Comparison of ENCODE assay signal across 8 mouse cellular contexts in the genomic region with DNA sequence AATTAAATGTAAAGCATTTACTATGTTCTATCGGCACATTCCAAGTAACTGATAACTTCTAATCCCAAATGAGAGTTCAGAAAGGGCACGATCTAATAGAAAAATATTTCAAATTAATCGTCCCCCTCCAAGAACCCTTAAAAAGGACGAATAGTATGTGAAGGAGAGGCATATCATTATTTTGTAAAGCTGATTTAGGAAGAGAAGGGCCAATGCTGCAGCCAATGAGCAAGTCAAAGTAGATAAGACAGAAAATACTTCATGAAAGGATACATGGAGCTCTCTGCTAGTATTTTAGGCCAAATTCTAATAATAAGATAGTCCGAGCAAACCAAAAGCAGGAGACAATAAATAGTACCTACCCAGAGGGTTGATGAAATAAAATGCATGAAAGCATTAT. TPM values are rescaled to one million over a fixed set of nuclear protein-coding genes. Genes with fewer than 3 reads are reported as not detected.
DNase-seq lines count a peak whose midpoint lies in the region; ATAC-seq and TF ChIP-seq lines count a peak whose summit lies in the region.

No protein-coding gene starts in this region.

- TF ChIP-seq POLR2A in lung, adult 2 months (IDR thresholded peaks at IDR 0.05; ENCODE audit: borderline replicate concordance, extremely low read depth, low read depth, low read length) = no peak

- TF ChIP-seq CTCF in lung, adult 2 months (IDR thresholded peaks at IDR 0.05; ENCODE audit: insufficient read depth, low read length) = no peak

- no peaks in the 10 kb centered on the region for H3K27me3 ChIP-seq in embryonic facial prominence, embryonic 15.5 days
- H3K27me3 ChIP-seq in limb, embryonic 11.5 days (ENCODE audit: control insufficient read depth, insufficient read depth, low read length) = no peaks in the 10 kb centered on the region
- no peaks in the 10 kb centered on the region for H3K27me3 ChIP-seq in neural tube, embryonic 14.5 days (ENCODE audit: control insufficient read depth, insufficient read depth, low read length)

- no peak overlapping the region for H3K9ac ChIP-seq in embryonic facial prominence, embryonic 15.5 days
- no peak overlapping the region for H3K9ac ChIP-seq in limb, embryonic 11.5 days (ENCODE audit: low read length)
- peak overlapping the region; percentile 89; the same call in 1 of the 2 replicates for H3K9ac ChIP-seq in neural tube, embryonic 14.5 days (replicated peaks; ENCODE audit: low read depth, low read length)

- H3K4me3 ChIP-seq in lung, adult 2 months (replicated peaks; ENCODE audit: extremely low read depth, low read depth, low read length) = peak overlapping the region; percentile 99
- peak overlapping the region; percentile 92 for H3K4me3 ChIP-seq in embryonic facial prominence, embryonic 15.5 days (replicated peaks)
- peak overlapping the region; percentile 81; the same call in 1 of the 2 replicates for H3K4me3 ChIP-seq in limb, embryonic 11.5 days (ENCODE audit: low read depth, low read length)
- H3K4me3 ChIP-seq in neural tube, embryonic 14.5 days (ENCODE audit: low read depth, low read length) = peak overlapping the region; percentile 79

- no peaks in the 10 kb centered on the region for H3K9me3 ChIP-seq in embryonic facial prominence, embryonic 15.5 days (replicated peaks)
- H3K9me3 ChIP-seq in limb, embryonic 11.5 days (ENCODE audit: control insufficient read depth, low read length) = no peaks in the 10 kb centered on the region
- no peaks in the 10 kb centered on the region for H3K9me3 ChIP-seq in neural tube, embryonic 14.5 days (ENCODE audit: control insufficient read depth, low read length)

- WGBS in lung, adult 2 months = 58% methylated on average over 5 of the region's 5 CpGs
- 69% methylated on average over 5 of the region's 5 CpGs for WGBS in embryonic facial prominence, embryonic 15.5 days
- WGBS in limb, embryonic 11.5 days = 69% methylated on average over 5 of the region's 5 CpGs
- WGBS in neural tube, embryonic 14.5 days = 67% methylated on average over 5 of the region's 5 CpGs

- peak overlapping the region; percentile 65 for H3K4me2 ChIP-seq in embryonic facial prominence, embryonic 15.5 days (replicated peaks)
- H3K4me2 ChIP-seq in limb, embryonic 11.5 days (ENCODE audit: low read depth, severe bottlenecking) = peak overlapping the region; percentile 72
- H3K4me2 ChIP-seq in neural tube, embryonic 14.5 days (ENCODE audit: low read depth, low read length) = peak overlapping the region; percentile 75

- H3K4me1 ChIP-seq in lung, adult 2 months (ENCODE audit: control insufficient read depth, insufficient read depth, low read length) = peaks cover 10% of the 10 kb centered on the region
- H3K4me1 ChIP-seq in embryonic facial prominence, embryonic 15.5 days = peaks cover 29% of the 10 kb centered on the region
- H3K4me1 ChIP-seq in limb, embryonic 11.5 days (ENCODE audit: control insufficient read depth, insufficient read depth, low read length) = no peaks in the 10 kb centered on the region
- H3K4me1 ChIP-seq in neural tube, embryonic 14.5 days (ENCODE audit: control insufficient read depth, insufficient read depth, low read length) = peaks cover 8% of the 10 kb centered on the region

- no peak for ATAC-seq in embryonic facial prominence, embryonic 15.5 days (ENCODE audit: insufficient number of reproducible peaks, low FRiP score, low TSS enrichment, low read depth)
- ATAC-seq in limb, embryonic 11.5 days (ENCODE audit: insufficient number of reproducible peaks, low FRiP score, low TSS enrichment, low read depth) = no peak
- ATAC-seq in neural tube, embryonic 14.5 days (ENCODE audit: low read depth) = no peak
- ATAC-seq in frontal cortex, adult (ENCODE audit: low TSS enrichment) = no peak

- no peak overlapping the region for H3K27ac ChIP-seq in embryonic facial prominence, embryonic 15.5 days (replicated peaks)
- no peak overlapping the region for H3K27ac ChIP-seq in limb, embryonic 11.5 days (replicated peaks; ENCODE audit: low read depth, low read length)
- H3K27ac ChIP-seq in neural tube, embryonic 14.5 days (ENCODE audit: low read depth, low read length) = no peak overlapping the region

- H3K36me3 ChIP-seq in embryonic facial prominence, embryonic 15.5 days = no peaks in the 10 kb centered on the region
- no peaks in the 10 kb centered on the region for H3K36me3 ChIP-seq in limb, embryonic 11.5 days (ENCODE audit: control insufficient read depth, insufficient read depth, low read length)
- H3K36me3 ChIP-seq in neural tube, embryonic 14.5 days (ENCODE audit: control insufficient read depth, insufficient read depth, low read length) = no peaks in the 10 kb centered on the region

- DNase-seq in lung, adult 2 months = no peak
- DNase-seq in lung, postnatal 36 days = no peak
- DNase-seq in limb, embryonic 11.5 days (ENCODE audit: low spot score) = no peak
- DNase-seq in urinary bladder, postnatal 36 days (ENCODE audit: low spot score in 2 of 2) = no peak
- DNase-seq in layer of hippocampus, postnatal 25 days (ENCODE audit: extremely low spot score in 1 of 2, low spot score in 1 of 2) = no peak

RNA-seq across cellular contexts. Expression of gene Abcd3, which starts 1.3 kb away (rescaled TPM):
- polyA plus RNA-seq in lung, adult 2 months (2012; rRNA removed) = 8.3 and 18.2 TPM in 2 replicates
- 58.6 and 62.6 TPM in 2 replicates for polyA plus RNA-seq in embryonic facial prominence, embryonic 15.5 days (2015; fragmentation: Nextera tagmentation; extraction: Ambion mirVana)
- polyA plus RNA-seq in limb, embryonic 11.5 days (2014; fragmentation: Nextera tagmentation; extraction: Ambion mirVana) = 47.1 and 48.0 TPM in 2 replicates
- 87.4 and 88.0 TPM in 2 replicates for polyA plus RNA-seq in neural tube, embryonic 14.5 days (2014; fragmentation: Nextera tagmentation; extraction: Ambion mirVana)
- total RNA-seq in layer of hippocampus, postnatal 25 days (2021) = 10 to 100 TPM; 58.7 to 64.8 TPM
